Mouse (Mus musculus) testis, adult 2 months (tissue): Measurements from ENCODE around the gene Tigit.

Source experiments
- CTCF ChIP-seq: fragments of 200-500 bp; IDR thresholded peaks from 2 replicates; pipeline ENCODE4 v1.5.1; 2012; ENCODE audit warnings: low read depth, mild to moderate bottlenecking, inconsistent platforms, low read length, moderate library complexity; ENCODE audit not compliant: control insufficient read depth, insufficient read depth, insufficient replicate concordance
- POLR2A ChIP-seq: fragments of 200-500 bp; IDR thresholded peaks from 2 replicates; pipeline ENCODE4 v1.6.1; 2012; ENCODE audit warnings: low read depth, mild to moderate bottlenecking, inconsistent platforms, low read length, moderate library complexity; ENCODE audit not compliant: control insufficient read depth

GRCm38 (mm10) chr16:43697772-43698171 is 33.8 kb upstream of the Tigit start:
- no peak for TF ChIP-seq CTCF
- TF ChIP-seq POLR2A, result no peak
